11 mouse cellular contexts compared by ENCODE assay signal in the genomic region with DNA sequence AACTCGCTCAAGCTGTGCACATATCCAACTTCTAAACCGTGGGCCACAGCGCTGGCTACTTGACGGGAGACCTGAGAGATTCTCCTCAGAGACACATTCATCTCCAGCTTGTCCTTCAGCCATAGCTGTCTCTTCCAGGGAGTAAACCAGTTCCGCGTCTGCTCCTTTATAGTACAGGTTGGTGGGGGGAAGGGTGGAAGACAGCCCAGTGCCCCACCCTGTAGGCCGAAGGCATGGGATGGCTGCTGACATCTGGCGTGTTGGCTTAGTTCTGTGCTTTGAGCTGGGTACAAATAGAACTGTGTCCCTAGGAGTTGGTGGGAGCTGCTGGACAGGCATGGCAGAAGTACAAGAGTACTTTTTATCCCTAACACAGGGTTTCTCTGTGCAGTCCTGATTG. TPM values are rescaled to one million over a fixed set of nuclear protein-coding genes. Genes with fewer than 3 reads are reported as not detected.
A peak's percentile ranks its signal among the peaks of the same experiment; 100 is the strongest.
DNase-seq lines count a peak whose midpoint lies in the region; ATAC-seq and TF ChIP-seq lines count a peak whose summit lies in the region.
"Had no signal": no experiment of that assay in that cellular context is flagged by ENCODE, and none has a peak within 500 bp of the region (broad histone marks: within the 10 kb centered on the region; RNA-seq: fewer than 3 reads in every experiment).

No protein-coding gene starts in this region.

- no peak overlapping the region for H3K27ac ChIP-seq in forebrain, embryonic 14.5 days (ENCODE audit: low read depth, low read length)
- H3K27ac ChIP-seq in forebrain, embryonic 16.5 days (ENCODE audit: low read length), result no peak overlapping the region
- H3K27ac ChIP-seq in kidney, embryonic 15.5 days, result no peak overlapping the region
- H3K27ac ChIP-seq in spleen, adult 2 months (ENCODE audit: insufficient read depth, low read length), result peak overlapping the region; percentile 11; the same call in 1 of the 2 replicates
- H3K27ac ChIP-seq: liver, embryonic 13.5 days had no signal

- 78% methylated on average over 8 of the region's 8 CpGs for WGBS in forebrain, embryonic 14.5 days
- 75% methylated on average over 8 of the region's 8 CpGs for WGBS in forebrain, embryonic 16.5 days
- 57% methylated on average over 8 of the region's 8 CpGs for WGBS in kidney, embryonic 15.5 days
- 78% methylated on average over 8 of the region's 8 CpGs for WGBS in spleen, adult 2 months

- H3K9ac ChIP-seq in forebrain, embryonic 14.5 days (ENCODE audit: low read length), result no peak overlapping the region
- no peak overlapping the region for H3K9ac ChIP-seq in forebrain, embryonic 16.5 days (replicated peaks; ENCODE audit: low read depth, low read length)
- H3K9ac ChIP-seq in kidney, embryonic 15.5 days, result no peak overlapping the region

- H3K9me3 ChIP-seq in forebrain, embryonic 14.5 days (replicated peaks; ENCODE audit: control insufficient read depth, low read length), result no peaks in the 10 kb centered on the region
- H3K9me3 ChIP-seq in forebrain, embryonic 16.5 days (ENCODE audit: control insufficient read depth, low read length), result no peaks in the 10 kb centered on the region
- no peaks in the 10 kb centered on the region for H3K9me3 ChIP-seq in kidney, embryonic 15.5 days (replicated peaks)
- H3K9me3 ChIP-seq: liver, embryonic 13.5 days had no signal

- H3K36me3 ChIP-seq in forebrain, embryonic 14.5 days (ENCODE audit: control insufficient read depth, insufficient read depth, low read length), result no peaks in the 10 kb centered on the region
- no peaks in the 10 kb centered on the region for H3K36me3 ChIP-seq in forebrain, embryonic 16.5 days (ENCODE audit: control insufficient read depth, insufficient read depth)
- 0 out of 2 replicates have a peak, but pooled peaks cover under 1% of the 10 kb centered on the region for H3K36me3 ChIP-seq in kidney, embryonic 15.5 days
- H3K36me3 ChIP-seq in spleen, adult 2 months (ENCODE audit: control insufficient read depth, insufficient read depth, low read length), result no peaks in the 10 kb centered on the region
- H3K36me3 ChIP-seq: liver, embryonic 13.5 days had no signal

- no peak overlapping the region for H3K4me3 ChIP-seq in forebrain, embryonic 14.5 days (ENCODE audit: low read depth, low read length)
- H3K4me3 ChIP-seq in forebrain, embryonic 16.5 days (replicated peaks; ENCODE audit: low read length), result no peak overlapping the region
- H3K4me3 ChIP-seq in kidney, embryonic 15.5 days (replicated peaks), result no peak overlapping the region
- H3K4me3 ChIP-seq in spleen, adult 2 months (ENCODE audit: extremely low read depth, insufficient read depth, insufficient read length), result no peak overlapping the region
- H3K4me3 ChIP-seq: liver, embryonic 13.5 days had no signal

- TF ChIP-seq CTCF in spleen, adult 2 months (IDR thresholded peaks at IDR 0.05; ENCODE audit: extremely low read depth, insufficient read depth, insufficient read length, insufficient replicate concordance), result no peak

- DNase-seq in forebrain, embryonic 14.5 days (ENCODE audit: low spot score), result no peak
- no peak for DNase-seq in kidney, postnatal 36 days
- no peak for DNase-seq in spleen, adult 2 months (ENCODE audit: low read depth in 1 of 2, low spot score in 2 of 2)
- DNase-seq in spleen, postnatal 10 days (ENCODE audit: low spot score in 2 of 2), result no peak
- no peak for DNase-seq in thymus, postnatal 0 days (ENCODE audit: low spot score)
- no peak for DNase-seq in urinary bladder, postnatal 4 days (ENCODE audit: low spot score in 2 of 2)
- DNase-seq: heart, postnatal 14 days; liver, embryonic 13.5 days had no signal

- 0 out of 2 replicates have a peak, but pooled peaks have one; percentile 34 for ATAC-seq in forebrain, embryonic 14.5 days
- ATAC-seq in forebrain, embryonic 16.5 days, result no peak; the same call in 1 of the 2 replicates
- 0 out of 2 replicates have a peak, but pooled peaks have one; percentile 52 for ATAC-seq in kidney, embryonic 15.5 days (replicated peaks; ENCODE audit: low FRiP score)
- ATAC-seq: Patski had no signal

- no peaks in the 10 kb centered on the region for H3K27me3 ChIP-seq in forebrain, embryonic 14.5 days (replicated peaks; ENCODE audit: control insufficient read depth, insufficient read depth, low read length)
- no peaks in the 10 kb centered on the region for H3K27me3 ChIP-seq in forebrain, embryonic 16.5 days (replicated peaks; ENCODE audit: control insufficient read depth, insufficient read depth, low read length)
- H3K27me3 ChIP-seq in kidney, embryonic 15.5 days, result no peaks in the 10 kb centered on the region
- no peaks in the 10 kb centered on the region for H3K27me3 ChIP-seq in spleen, adult 2 months (ENCODE audit: control insufficient read depth, insufficient read depth, low read length)
- H3K27me3 ChIP-seq: liver, embryonic 13.5 days; Patski had no signal

- TF ChIP-seq POLR2A in spleen, adult 2 months (IDR thresholded peaks at IDR 0.05; ENCODE audit: low read depth, low read length), result no peak

- H3K4me1 ChIP-seq in forebrain, embryonic 14.5 days (ENCODE audit: control insufficient read depth, insufficient read depth, low read length), result peaks cover 3% of the 10 kb centered on the region; the same call in 1 of the 2 replicates
- peaks cover 41% of the 10 kb centered on the region for H3K4me1 ChIP-seq in forebrain, embryonic 16.5 days (replicated peaks; ENCODE audit: control insufficient read depth, insufficient read depth, low read length)
- peaks cover 76% of the 10 kb centered on the region for H3K4me1 ChIP-seq in kidney, embryonic 15.5 days
- peaks cover 46% of the 10 kb centered on the region for H3K4me1 ChIP-seq in spleen, adult 2 months (ENCODE audit: control insufficient read depth, insufficient read depth, insufficient read length)

- no peak overlapping the region for H3K4me2 ChIP-seq in forebrain, embryonic 14.5 days (ENCODE audit: low read length)
- no peak overlapping the region for H3K4me2 ChIP-seq in forebrain, embryonic 16.5 days (ENCODE audit: low read length)
- H3K4me2 ChIP-seq in kidney, embryonic 15.5 days, result no peak overlapping the region
- H3K4me2 ChIP-seq: liver, embryonic 13.5 days had no signal

RNA-seq across cellular contexts. Expression of a gene that starts 18.4 kb away (rescaled TPM):
- polyA plus RNA-seq in forebrain, embryonic 14.5 days (2014; fragmentation: Nextera tagmentation; extraction: Ambion mirVana), result 14.8 and 15.6 TPM in 2 replicates
- 12.8 TPM in 2 replicates for polyA plus RNA-seq in forebrain, embryonic 16.5 days (2015; fragmentation: Nextera tagmentation; extraction: Ambion mirVana)
- 8.7 and 9.7 TPM in 2 replicates for polyA plus RNA-seq in kidney, embryonic 15.5 days (2015; fragmentation: Nextera tagmentation; extraction: Ambion mirVana)
- polyA plus RNA-seq in spleen, adult 2 months (2012; rRNA removed), result 24.7 and 30.7 TPM in 2 replicates
- 11.0 and 15.4 TPM in 2 replicates for polyA plus RNA-seq in thymus, postnatal 0 days (2015; fragmentation: Nextera tagmentation; extraction: Ambion mirVana)
